Mouse (Mus musculus): Measurements from ENCODE around the gene Ptms. TPM values are rescaled to one million over a fixed set of nuclear protein-coding genes. Genes with fewer than 3 reads are reported as not detected.

Gene Ptms
- polyA plus RNA-seq, 1 experiment: 1,784 TPM

DNA sequence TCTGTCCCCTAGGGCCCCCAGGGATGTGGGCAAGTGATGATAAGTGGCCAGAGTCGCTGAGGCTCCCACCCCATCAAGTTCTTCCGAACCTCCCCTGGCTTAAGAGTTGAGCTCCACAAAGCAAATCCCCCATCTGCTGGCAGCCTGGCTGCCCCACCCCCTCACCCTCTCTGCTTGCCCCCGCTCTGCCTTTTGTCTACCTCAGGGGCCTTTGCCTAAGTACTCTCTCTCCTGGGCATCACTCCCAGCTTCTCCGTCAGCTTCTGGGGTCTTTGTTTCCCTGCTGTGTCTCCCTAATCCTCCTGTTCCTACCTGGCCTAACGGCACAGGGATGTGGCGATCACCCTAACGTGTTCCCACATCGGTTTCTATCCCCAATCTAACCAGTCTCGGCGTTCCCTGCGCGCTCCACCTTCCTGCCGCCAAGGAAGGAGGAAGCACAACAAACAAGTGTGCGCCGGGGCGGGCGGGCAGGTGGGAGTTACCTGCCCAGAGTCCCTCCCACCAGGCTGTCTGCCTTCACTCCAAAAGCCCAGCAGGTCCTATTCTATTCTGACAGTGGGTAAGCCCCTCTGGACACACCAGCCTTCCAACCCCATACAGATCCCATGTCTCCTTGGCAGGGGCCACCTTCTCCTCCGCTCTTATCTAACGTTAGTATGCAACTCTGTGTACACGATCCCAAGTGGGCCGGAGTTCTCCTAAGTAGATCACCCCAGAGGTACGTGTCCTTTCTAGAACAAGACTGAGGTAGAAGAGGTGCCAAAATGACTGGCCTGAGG lies 4.6 kb downstream of the Ptms start:
- H3K27ac ChIP-seq (ENCODE audit: insufficient read depth, low read depth, low read length): peak overlapping the region; percentile 72
- peaks cover 11% of the 10 kb centered on the region for H3K36me3 ChIP-seq (ENCODE audit: control insufficient read depth, insufficient read depth, low read length)

DNA sequence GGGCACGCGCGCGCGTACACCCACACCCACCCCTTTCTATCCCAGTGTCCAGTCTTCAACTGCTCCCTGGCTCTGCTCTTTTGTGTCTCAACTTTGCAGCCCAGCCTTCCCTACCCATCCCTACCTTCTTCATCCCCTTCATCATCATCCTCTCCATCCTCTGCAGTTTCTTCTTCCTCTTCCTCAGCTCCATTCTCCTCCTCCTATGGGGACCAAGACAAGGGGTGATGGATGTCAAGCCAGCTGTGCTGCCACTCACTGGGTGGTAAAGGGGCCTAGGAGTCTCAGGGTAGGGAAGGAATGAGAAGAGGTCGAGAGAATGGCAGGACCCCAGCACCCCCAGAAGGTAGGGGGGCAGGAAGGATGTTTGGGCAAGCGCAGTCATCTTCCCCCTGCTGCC lies 5.4 kb downstream of the Ptms start:
- 86% methylated on average over 7 of the region's 7 CpGs for WGBS
- H3K4me1 ChIP-seq (ENCODE audit: control insufficient read depth, insufficient read depth, insufficient read length, low read length): peaks cover 37% of the 10 kb centered on the region

More for the DNA sequence above, 4.6 kb downstream of the Ptms start:
- peaks cover 41% of the 10 kb centered on the region for H3K4me1 ChIP-seq (ENCODE audit: control insufficient read depth, insufficient read depth, insufficient read length, low read length)
- peak overlapping the region; percentile 82 for H3K4me3 ChIP-seq (ENCODE audit: low read depth, low read length)
- no peak for TF ChIP-seq CTCF (IDR thresholded peaks at IDR 0.05; ENCODE audit: extremely low read depth, insufficient read length, insufficient replicate concordance, low read depth, low read length)
- TF ChIP-seq POLR2A (IDR thresholded peaks at IDR 0.05; ENCODE audit: low read depth, low read length): no peak
- 16% methylated on average over 22 of the region's 22 CpGs for WGBS
- H3K27me3 ChIP-seq (ENCODE audit: control insufficient read depth, insufficient read depth, low read length): no peaks in the 10 kb centered on the region

DNA sequence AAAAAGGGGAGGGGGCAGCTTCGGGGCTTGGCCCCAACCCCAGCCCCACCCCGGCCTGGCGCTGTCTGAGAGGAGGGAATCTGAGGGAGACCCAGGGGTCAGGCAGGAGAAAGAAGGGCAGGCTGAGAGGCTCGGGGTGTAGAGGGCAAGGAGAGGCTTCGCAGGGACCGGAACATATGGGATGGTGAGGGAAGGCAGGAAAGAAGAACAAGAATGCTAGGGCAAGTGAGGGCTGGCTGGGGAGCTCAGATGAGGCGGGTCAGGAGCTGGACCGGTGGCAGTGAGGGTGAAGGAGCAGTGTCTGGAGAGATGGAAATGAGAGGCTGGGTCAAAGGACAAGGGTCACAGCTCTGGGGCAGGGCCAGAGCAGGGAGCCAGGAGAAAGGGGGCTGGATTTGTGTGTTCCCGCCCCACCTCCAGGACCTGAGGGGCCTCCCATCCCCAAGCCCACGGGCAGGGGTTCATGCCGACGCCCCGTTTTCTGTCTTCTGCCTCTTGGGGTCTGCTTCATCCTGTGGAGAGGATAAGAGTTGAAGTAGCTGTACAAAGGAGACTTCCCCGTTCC lies 6.1 kb downstream of the Ptms start:
- Histone ChIP-seq H3K4me3 (ENCODE audit: low read depth, low read length) (no peak overlapping the region), H3K36me3 (ENCODE audit: control insufficient read depth, insufficient read depth, low read length) (peaks cover 11% of the 10 kb centered on the region), H3K4me1 (ENCODE audit: control insufficient read depth, insufficient read depth, insufficient read length, low read length) (peaks cover 33% of the 10 kb centered on the region), H3K27me3 (ENCODE audit: control insufficient read depth, insufficient read depth, low read length) (no peaks in the 10 kb centered on the region), H3K27ac (ENCODE audit: insufficient read depth, low read depth, low read length) (no peak overlapping the region)
- TF ChIP-seq POLR2A (IDR thresholded peaks at IDR 0.05; ENCODE audit: low read depth, low read length) (no peak), CTCF (IDR thresholded peaks at IDR 0.05; ENCODE audit: extremely low read depth, insufficient read length, insufficient replicate concordance, low read depth, low read length) (no peak)
- 68% methylated on average over 14 of the region's 14 CpGs for WGBS

More for the DNA sequence above, 5.4 kb downstream of the Ptms start:
- H3K36me3 ChIP-seq (ENCODE audit: control insufficient read depth, insufficient read depth, low read length): peaks cover 11% of the 10 kb centered on the region
- no peak overlapping the region for H3K4me3 ChIP-seq (ENCODE audit: low read depth, low read length)
- H3K27ac ChIP-seq (ENCODE audit: insufficient read depth, low read depth, low read length): no peak overlapping the region
- H3K27me3 ChIP-seq (ENCODE audit: control insufficient read depth, insufficient read depth, low read length): no peaks in the 10 kb centered on the region
- TF ChIP-seq POLR2A (IDR thresholded peaks at IDR 0.05; ENCODE audit: low read depth, low read length): no peak
- no peak for TF ChIP-seq CTCF (IDR thresholded peaks at IDR 0.05; ENCODE audit: extremely low read depth, insufficient read length, insufficient replicate concordance, low read depth, low read length)

DNA sequence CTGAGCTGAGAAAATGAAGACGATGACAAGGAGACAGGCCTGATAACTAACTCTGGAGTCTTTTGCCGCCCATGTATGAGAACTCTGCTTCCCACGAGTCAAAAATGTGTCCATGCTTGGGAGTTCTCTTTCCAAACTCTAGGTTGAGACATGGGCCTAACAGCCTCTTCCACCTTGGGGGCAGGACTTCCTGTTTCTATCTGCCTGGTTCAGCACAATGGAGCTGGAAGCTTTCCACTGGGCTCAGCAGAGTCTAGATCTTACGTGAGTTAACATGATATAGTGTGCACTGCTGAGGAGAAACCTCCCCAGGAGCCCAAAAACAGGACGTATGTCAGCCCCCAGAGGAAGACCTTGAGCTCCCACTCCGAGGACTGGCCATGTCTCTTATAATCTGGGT lies 6.7 kb downstream of the Ptms start:
- Histone ChIP-seq H3K4me1 (ENCODE audit: control insufficient read depth, insufficient read depth, insufficient read length, low read length) (peaks cover 34% of the 10 kb centered on the region), H3K36me3 (ENCODE audit: control insufficient read depth, insufficient read depth, low read length) (peaks cover 11% of the 10 kb centered on the region), H3K27ac (ENCODE audit: insufficient read depth, low read depth, low read length) (no peak overlapping the region), H3K4me3 (ENCODE audit: low read depth, low read length) (no peak overlapping the region), H3K27me3 (ENCODE audit: control insufficient read depth, insufficient read depth, low read length) (no peaks in the 10 kb centered on the region)
- 51% methylated on average over 6 of the region's 6 CpGs for WGBS
- no peak for TF ChIP-seq POLR2A (IDR thresholded peaks at IDR 0.05; ENCODE audit: low read depth, low read length)
- no peak for TF ChIP-seq CTCF (IDR thresholded peaks at IDR 0.05; ENCODE audit: extremely low read depth, insufficient read length, insufficient replicate concordance, low read depth, low read length)

DNA sequence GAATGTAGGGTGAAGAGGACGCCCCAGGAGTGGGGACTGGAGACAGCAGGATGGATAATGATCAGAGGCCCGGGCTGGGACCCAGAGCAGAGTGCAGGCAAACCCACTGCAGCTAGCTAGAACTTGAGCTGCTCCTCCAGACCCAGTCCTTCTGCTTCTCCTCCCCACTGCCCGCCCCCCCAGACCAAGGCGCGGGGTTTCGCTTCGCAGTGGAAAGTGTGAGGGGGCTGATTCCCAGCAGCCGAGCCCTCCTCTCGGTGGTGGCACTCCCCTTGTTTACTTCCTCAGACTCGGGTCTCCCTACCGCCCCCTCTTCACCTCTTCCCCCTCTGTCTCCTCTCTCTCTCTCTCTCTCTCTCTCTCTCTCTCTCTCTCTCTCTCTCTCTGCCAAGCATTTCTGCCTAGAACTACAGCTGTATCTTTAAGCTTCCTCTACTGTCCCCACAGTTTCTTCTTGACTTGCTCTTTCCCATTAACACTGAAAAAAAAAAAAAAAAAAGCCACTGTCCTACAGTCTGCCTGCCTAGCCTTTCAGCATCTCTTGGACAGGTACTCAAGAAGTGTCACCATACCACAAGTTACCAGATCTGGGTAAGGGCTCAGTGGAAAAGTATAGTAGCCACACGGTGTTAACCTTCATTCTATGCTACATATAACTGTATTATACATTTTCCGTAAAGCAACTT lies 8.2 kb downstream of the Ptms start, which contains the start of gene Lag3:
Gene Lag3 (minus strand): TSS at position 173 of the 686 bp plus-strand sequence.
- 42% methylated on average over 13 of the region's 13 CpGs for WGBS

DNA sequence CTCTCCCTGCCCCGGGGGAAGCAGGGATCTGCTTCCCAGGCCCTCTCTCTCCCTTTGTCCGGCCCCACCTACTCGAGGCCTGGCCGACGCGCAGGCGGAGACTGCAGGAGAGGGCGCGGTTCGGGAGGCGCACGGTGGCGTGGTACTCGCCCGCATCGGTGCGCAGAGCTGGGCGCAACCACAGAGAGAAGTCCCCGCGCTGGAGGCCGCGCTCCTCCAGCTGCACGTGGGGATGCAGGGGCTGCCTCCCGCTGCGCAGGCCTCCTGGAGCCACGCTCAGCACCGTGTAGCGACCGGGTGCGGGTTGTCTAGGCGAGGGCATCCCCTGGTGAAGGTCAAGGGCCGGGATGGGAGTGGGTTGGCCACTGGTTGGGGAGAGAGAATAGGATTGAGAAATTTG lies 9.9 kb downstream of the Ptms start:
- WGBS: 22% methylated on average over 32 of the region's 32 CpGs
- no peak for TF ChIP-seq CTCF (IDR thresholded peaks at IDR 0.05; ENCODE audit: extremely low read depth, insufficient read length, insufficient replicate concordance, low read depth, low read length)
- TF ChIP-seq POLR2A (IDR thresholded peaks at IDR 0.05; ENCODE audit: low read depth, low read length): no peak
- H3K27ac ChIP-seq (ENCODE audit: insufficient read depth, low read depth, low read length): no peak overlapping the region
- H3K36me3 ChIP-seq (ENCODE audit: control insufficient read depth, insufficient read depth, low read length): peaks cover 11% of the 10 kb centered on the region
- H3K4me3 ChIP-seq (ENCODE audit: low read depth, low read length): peak overlapping the region; percentile 41
- H3K4me1 ChIP-seq (ENCODE audit: control insufficient read depth, insufficient read depth, insufficient read length, low read length): peaks cover 25% of the 10 kb centered on the region
- H3K27me3 ChIP-seq (ENCODE audit: control insufficient read depth, insufficient read depth, low read length): no peaks in the 10 kb centered on the region

More for the DNA sequence above, 8.2 kb downstream of the Ptms start, which contains the start of gene Lag3:
- Histone ChIP-seq H3K4me3 (ENCODE audit: low read depth, low read length) (peak within 1 kb of the TSS; percentile 13), H3K27ac (ENCODE audit: insufficient read depth, low read depth, low read length) (no peak within 1 kb of the TSS), H3K27me3 (ENCODE audit: control insufficient read depth, insufficient read depth, low read length) (no peaks in the 10 kb centered on the region), H3K36me3 (ENCODE audit: control insufficient read depth, insufficient read depth, low read length) (peaks cover 11% of the 10 kb centered on the region), H3K4me1 (ENCODE audit: control insufficient read depth, insufficient read depth, insufficient read length, low read length) (peaks cover 36% of the 10 kb centered on the region)
- TF ChIP-seq POLR2A (IDR thresholded peaks at IDR 0.05; ENCODE audit: low read depth, low read length) (no peak), CTCF (IDR thresholded peaks at IDR 0.05; ENCODE audit: extremely low read depth, insufficient read length, insufficient replicate concordance, low read depth, low read length) (no peak)

DNA sequence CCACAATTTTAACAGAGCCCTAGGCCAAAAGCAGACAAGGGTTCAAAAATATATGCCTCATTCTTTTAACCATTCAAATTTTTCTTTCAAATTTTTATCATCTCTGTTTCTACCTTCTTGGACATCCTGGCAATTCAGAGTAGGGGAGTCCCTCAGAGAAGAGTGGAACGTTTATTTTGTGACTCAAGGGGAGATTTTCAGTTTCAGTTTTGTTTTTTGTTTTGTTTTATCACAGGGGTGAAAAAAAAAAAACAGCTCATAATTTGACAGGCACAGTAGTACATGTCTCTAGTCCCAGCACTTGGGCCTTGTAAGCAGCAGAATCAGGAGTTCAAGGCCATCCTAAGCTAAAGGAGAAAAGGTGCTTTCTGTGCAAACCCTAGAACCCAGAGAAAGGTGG lies 12.1 kb downstream of the Ptms start:
- 4% methylated on average over 1 of the region's 1 CpGs for WGBS
- no peaks in the 10 kb centered on the region for H3K36me3 ChIP-seq (ENCODE audit: control insufficient read depth, insufficient read depth, low read length)
- TF ChIP-seq POLR2A (IDR thresholded peaks at IDR 0.05; ENCODE audit: low read depth, low read length): no peak
- no peak for TF ChIP-seq CTCF (IDR thresholded peaks at IDR 0.05; ENCODE audit: extremely low read depth, insufficient read length, insufficient replicate concordance, low read depth, low read length)
- no peak overlapping the region for H3K27ac ChIP-seq (ENCODE audit: insufficient read depth, low read depth, low read length)
- H3K4me3 ChIP-seq (ENCODE audit: low read depth, low read length): no peak overlapping the region
- peaks cover 8% of the 10 kb centered on the region for H3K4me1 ChIP-seq (ENCODE audit: control insufficient read depth, insufficient read depth, insufficient read length, low read length)
- no peaks in the 10 kb centered on the region for H3K27me3 ChIP-seq (ENCODE audit: control insufficient read depth, insufficient read depth, low read length)

Data from small intestine, adult 2 months (tissue).